Mouse (Mus musculus) brain, embryonic 14.5 days (tissue): ENCODE data around the gene Cyp1b1.

Experiments used
- CTCF ChIP-seq: fragments of 200-500 bp; IDR thresholded peaks from 2 replicates; pipeline ENCODE4 v1.5.1; 2012; ENCODE audit warnings: inconsistent platforms, mild to moderate bottlenecking, moderate library complexity, borderline replicate concordance; ENCODE audit not compliant: insufficient read depth, insufficient read length; ENCODE audit errors: extremely low read depth
- POLR2A ChIP-seq: fragments of 200-500 bp; IDR thresholded peaks from 2 replicates; pipeline ENCODE4 v1.6.1; 2012; ENCODE audit warnings: mild to moderate bottlenecking, inconsistent platforms, borderline replicate concordance; ENCODE audit not compliant: poor library complexity, insufficient read depth, insufficient read length, severe bottlenecking; ENCODE audit errors: extremely low read depth

DNA sequence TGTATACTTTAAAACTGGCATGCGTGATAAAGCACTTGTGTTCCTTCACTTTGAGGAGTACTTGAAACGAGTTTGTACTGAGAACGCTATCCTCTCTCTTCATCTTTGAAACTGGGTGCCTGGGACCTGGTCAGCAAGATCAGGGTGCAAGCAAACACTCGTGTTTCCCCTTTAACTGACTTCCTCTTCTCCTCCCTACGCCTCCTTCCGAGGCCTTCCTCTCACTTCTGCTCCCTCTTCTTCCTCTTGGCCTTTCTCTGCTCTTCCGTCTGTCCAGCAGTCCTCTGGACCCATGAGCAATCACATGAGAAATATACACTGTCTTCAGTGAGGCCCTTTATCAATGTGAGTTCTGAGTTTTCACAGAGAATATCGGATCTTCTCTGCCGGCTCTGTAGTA lies 53.0 kb downstream of the Cyp1b1 start:
- TF ChIP-seq CTCF: no peak
- no peak for TF ChIP-seq POLR2A
